Comparison of ENCODE assay signal across 8 mouse cellular contexts in genomic region chr11:53308251-53308864, GRCm38 (mm10). TPM values are rescaled to one million over a fixed set of nuclear protein-coding genes. Genes with fewer than 3 reads are reported as not detected.
DNase-seq lines count a peak whose midpoint lies in the region; ATAC-seq and TF ChIP-seq lines count a peak whose summit lies in the region.

No protein-coding gene starts in this region.

- peaks cover 53% of the 10 kb centered on the region for H3K4me1 ChIP-seq in G1E (ENCODE audit: insufficient read depth, low read depth, low read length)
- peaks cover 19% of the 10 kb centered on the region for H3K4me1 ChIP-seq in embryonic facial prominence, embryonic 10.5 days
- peaks cover 14% of the 10 kb centered on the region; the same call in 1 of the 2 replicates for H3K4me1 ChIP-seq in liver, embryonic 15.5 days (replicated peaks)
- peaks cover 2% of the 10 kb centered on the region for H3K4me1 ChIP-seq in testis, adult 2 months (ENCODE audit: control insufficient read depth, insufficient read depth, low read length)

- H3K9ac ChIP-seq in liver, embryonic 15.5 days = no peak overlapping the region

- intact Hi-C loops in heart, postnatal 10 days (cut with DNase I) = no loop called here

- no peak for TF ChIP-seq POLR2A in testis, adult 2 months (IDR thresholded peaks at IDR 0.05; ENCODE audit: control insufficient read depth, low read depth, low read length)

- ATAC-seq in G1E (ENCODE audit: extremely low read depth, insufficient number of reproducible peaks, low FRiP score, poor library complexity, severe bottlenecking) = peak; percentile 82
- no peak for ATAC-seq in liver, embryonic 15.5 days (ENCODE audit: insufficient read depth)

- no peaks in the 10 kb centered on the region; the same call in 1 of the 2 replicates for H3K27me3 ChIP-seq in G1E (ENCODE audit: insufficient read depth, low read length)
- H3K27me3 ChIP-seq in embryonic facial prominence, embryonic 10.5 days (replicated peaks; ENCODE audit: low read depth, poor library complexity, severe bottlenecking) = no peaks in the 10 kb centered on the region
- H3K27me3 ChIP-seq in liver, embryonic 15.5 days = no peaks in the 10 kb centered on the region; the same call in 1 of the 2 replicates
- no peaks in the 10 kb centered on the region for H3K27me3 ChIP-seq in testis, adult 2 months (ENCODE audit: control insufficient read depth, insufficient read depth, low read length)

- no peak for TF ChIP-seq CTCF in G1E (IDR thresholded peaks at IDR 0.05; ENCODE audit: low read depth, low read length)
- no peak for TF ChIP-seq CTCF in testis, adult 2 months (IDR thresholded peaks at IDR 0.05; ENCODE audit: control insufficient read depth, insufficient read depth, insufficient replicate concordance, low read depth, low read length)

- H3K4me3 ChIP-seq in G1E (ENCODE audit: low read depth, low read length) = no peak overlapping the region; the same call in 1 of the 2 replicates
- H3K4me3 ChIP-seq in embryonic facial prominence, embryonic 10.5 days = no peak overlapping the region
- no peak overlapping the region for H3K4me3 ChIP-seq in liver, embryonic 15.5 days (replicated peaks)
- no peak overlapping the region for H3K4me3 ChIP-seq in testis, adult 2 months (ENCODE audit: control insufficient read depth, low read depth, low read length)

- DNase-seq in G1E (ENCODE audit: low spot score) = peak; percentile 46
- no peak for DNase-seq in embryonic facial prominence, embryonic 10.5 days (ENCODE audit: low spot score)
- DNase-seq in heart, postnatal 10 days = peak; percentile 82 to 86
- no peak for DNase-seq in thymus, postnatal 10 days (ENCODE audit: low spot score in 2 of 2)
- DNase-seq in layer of hippocampus, adult 11-12 months (ENCODE audit: low spot score) = no peak
- no peak for DNase-seq in neural tube, embryonic 10.5 days (ENCODE audit: extremely low spot score, low spot score)

- H3K9me3 ChIP-seq in G1E (replicated peaks) = no peaks in the 10 kb centered on the region
- no peaks in the 10 kb centered on the region for H3K9me3 ChIP-seq in embryonic facial prominence, embryonic 10.5 days
- H3K9me3 ChIP-seq in liver, embryonic 15.5 days (replicated peaks) = no peaks in the 10 kb centered on the region

- H3K36me3 ChIP-seq in G1E (replicated peaks) = no peaks in the 10 kb centered on the region
- H3K36me3 ChIP-seq in embryonic facial prominence, embryonic 10.5 days (replicated peaks) = no peaks in the 10 kb centered on the region
- no peaks in the 10 kb centered on the region for H3K36me3 ChIP-seq in liver, embryonic 15.5 days (replicated peaks)
- H3K36me3 ChIP-seq in testis, adult 2 months (ENCODE audit: control insufficient read depth, insufficient read depth, low read length) = no peaks in the 10 kb centered on the region

- H3K4me2 ChIP-seq in liver, embryonic 15.5 days = no peak overlapping the region

- H3K27ac ChIP-seq in embryonic facial prominence, embryonic 10.5 days (replicated peaks) = 0 out of 2 replicates have a peak overlapping the region, but pooled peaks have one; percentile 20
- H3K27ac ChIP-seq in liver, embryonic 15.5 days (replicated peaks) = peak overlapping the region; percentile 48
- peak overlapping the region; percentile 74 for H3K27ac ChIP-seq in testis, adult 2 months (ENCODE audit: control insufficient read depth, insufficient read depth, low read depth, low read length)

RNA-seq across cellular contexts. Expression of gene Hspa4, which starts 8.1 kb away (rescaled TPM):
- total RNA-seq in G1E (2014; fragmentation: Nextera tagmentation) (279 and 280 TPM in 2 replicates), G1E (2017) (327 and 391 TPM in 2 replicates)
- polyA plus RNA-seq in G1E (2012) = 55.9 and 57.1 TPM in 2 replicates
- polyA plus RNA-seq in embryonic facial prominence, embryonic 10.5 days (2016; fragmentation: Nextera tagmentation; extraction: Ambion mirVana) = 130 and 136 TPM in 2 replicates
- 100 to 1,000 TPM; 128 to 136 TPM for total RNA-seq in heart, postnatal 10 days (2021)
- 37.1 and 41.7 TPM in 2 replicates for polyA plus RNA-seq in liver, embryonic 15.5 days (2015; fragmentation: Nextera tagmentation; extraction: Ambion mirVana)
- 36.0 and 38.9 TPM in 2 replicates for polyA plus RNA-seq in testis, adult 2 months (2012; rRNA removed)

RNA-seq across cellular contexts. Expression of gene Zcchc10, which starts 16.1 kb away (rescaled TPM):
- total RNA-seq in G1E (2014; fragmentation: Nextera tagmentation) = 22.6 and 30.5 TPM in 2 replicates
- total RNA-seq in G1E (2017) = 5.1 and 8.8 TPM in 2 replicates
- polyA plus RNA-seq in G1E (2012) = 2.6 and 2.8 TPM in 2 replicates
- polyA plus RNA-seq in embryonic facial prominence, embryonic 10.5 days (2016; fragmentation: Nextera tagmentation; extraction: Ambion mirVana) = 29.2 and 30.4 TPM in 2 replicates
- total RNA-seq in heart, postnatal 10 days (2021) = 1 to 10 TPM; 7.5 to 8.1 TPM
- polyA plus RNA-seq in liver, embryonic 15.5 days (2015; fragmentation: Nextera tagmentation; extraction: Ambion mirVana) = 7.2 and 7.8 TPM in 2 replicates
- 3.5 and 4.8 TPM in 2 replicates for polyA plus RNA-seq in testis, adult 2 months (2012; rRNA removed)

RNA-seq across cellular contexts. Expression of gene Aff4, which starts 42.3 kb away (rescaled TPM):
- total RNA-seq in G1E (2014; fragmentation: Nextera tagmentation) (246 and 249 TPM in 2 replicates), G1E (2017) (66.4 and 86.2 TPM in 2 replicates)
- polyA plus RNA-seq in G1E (2012) = 3.4 and 4.5 TPM in 2 replicates
- 37.5 and 42.7 TPM in 2 replicates for polyA plus RNA-seq in embryonic facial prominence, embryonic 10.5 days (2016; fragmentation: Nextera tagmentation; extraction: Ambion mirVana)
- total RNA-seq in heart, postnatal 10 days (2021) = 100 to 1,000 TPM; 127 to 129 TPM
- 8.0 and 9.7 TPM in 2 replicates for polyA plus RNA-seq in liver, embryonic 15.5 days (2015; fragmentation: Nextera tagmentation; extraction: Ambion mirVana)
- 21.1 and 22.9 TPM in 2 replicates for polyA plus RNA-seq in testis, adult 2 months (2012; rRNA removed)

Comparison
In these comparisons a context has a peak if more than half of its experiments do, and no peak if none do; other contexts are left out.
1. DNase-seq: peak in G1E (single experiment) and heart, postnatal 10 days (2 of 2); none in embryonic facial prominence, embryonic 10.5 days (single experiment), thymus, postnatal 10 days (0 of 2), layer of hippocampus, adult 11-12 months (single experiment) and neural tube, embryonic 10.5 days (single experiment).
2. H3K27ac ChIP-seq: peak in every context shown above with its lines; median percentile 74 in testis, adult 2 months; 48 in liver, embryonic 15.5 days; 20 in embryonic facial prominence, embryonic 10.5 days.